Mouse (Mus musculus) midbrain, embryonic 16.5 days (tissue): ENCODE measurements around the gene Rap1b. TPM values are rescaled to one million over a fixed set of nuclear protein-coding genes. Genes with fewer than 3 reads are reported as not detected.

Experiments
- ATAC-seq: fragments of 200-750 bp; cut with Nextera tagmentation; 2 replicates; pipeline ENCODE4 v1.8.0; 2017; ENCODE audit warnings: moderate TSS enrichment
- H3K27ac ChIP-seq: fragments of 300-500 bp; sonication (generic); 2 replicates; pipeline ENCODE4 v1.5.1; 2014; ENCODE audit warnings: mild to moderate bottlenecking, low read length, mixed read lengths
- H3K27me3 ChIP-seq: fragments of 300-500 bp; sonication (generic); 2 replicates; pipeline ENCODE4 v1.6.1; 2014; ENCODE audit warnings: low read depth, low read length, mixed read lengths; ENCODE audit not compliant: control insufficient read depth, insufficient read depth
- H3K36me3 ChIP-seq: fragments of 300-500 bp; sonication (generic); 2 replicates; pipeline ENCODE4 v1.6.1; 2014; ENCODE audit warnings: mild to moderate bottlenecking, low read length, moderate library complexity, mixed read lengths; ENCODE audit not compliant: control insufficient read depth, insufficient read depth
- H3K4me1 ChIP-seq: fragments of 300-500 bp; sonication (generic); 2 replicates; pipeline ENCODE4 v1.6.1; 2014; ENCODE audit warnings: mild to moderate bottlenecking, low read length, mixed read lengths; ENCODE audit not compliant: control insufficient read depth, insufficient read depth
- H3K4me2 ChIP-seq: fragments of 300-500 bp; sonication (generic); 2 replicates; pipeline ENCODE4 v1.6.1; 2014; ENCODE audit warnings: mild to moderate bottlenecking, low read length, mixed read lengths
- H3K4me3 ChIP-seq: fragments of 300-500 bp; sonication (generic); 2 replicates; pipeline ENCODE4 v1.5.1; 2014; ENCODE audit warnings: low read depth, mild to moderate bottlenecking, low read length, moderate library complexity, mixed read lengths
- H3K9ac ChIP-seq: fragments of 300-500 bp; sonication (generic); 2 replicates; pipeline ENCODE4 v1.6.1; 2014; ENCODE audit warnings: low read depth, low read length, mixed read lengths
- H3K9me3 ChIP-seq: fragments of 300-500 bp; sonication (generic); replicated peaks from 2 replicates; pipeline ENCODE4 v1.6.1; 2014; ENCODE audit warnings: mild to moderate bottlenecking, low read length, mixed read lengths; ENCODE audit not compliant: control insufficient read depth, poor library complexity, severe bottlenecking
- WGBS: fragments of 180-500 bp; shearing (Covaris S2); extraction: QIAGEN DNeasy Blood & Tissue Kit; methylation state at CpG from one replicate; pipeline ENCODE4 v1.1.7; 2014; 5-methylcytosine and 5-hydroxymethylcytosine counted together
- polyA plus RNA-seq: library from polyadenylated mRNA; unstranded; fragments of >200 nt; fragmentation: Nextera tagmentation; extraction: Ambion mirVana; gene quantifications from 2 replicates; pipeline ENCODE4 v1.2.1, GENCODE M21; 2015

Rap1b gene
- polyA plus RNA-seq, 1 experiment from 2014 or later, result 171 TPM

GRCm38 (mm10) chr10:117818600-117818999 lies 27.2 kb downstream of the Rap1b start:
- WGBS, result 93% methylated on average over 6 of the region's 6 CpGs
- Histone ChIP-seq H3K9ac (no peak overlapping the region), H3K4me3 (no peak overlapping the region), H3K27ac (no peak overlapping the region), H3K4me1 (no peaks in the 10 kb centered on the region), H3K4me2 (no peak overlapping the region), H3K36me3 (peaks cover 22% of the 10 kb centered on the region), H3K9me3 (no peaks in the 10 kb centered on the region), H3K27me3 (no peaks in the 10 kb centered on the region)
- no peak for ATAC-seq

GRCm38 (mm10) chr10:117816721-117817120 lies 29.1 kb downstream of the Rap1b start:
- no peak for ATAC-seq
- Histone ChIP-seq H3K4me2 (no peak overlapping the region), H3K27ac (no peak overlapping the region), H3K4me3 (no peak overlapping the region), H3K9ac (no peak overlapping the region), H3K9me3 (no peaks in the 10 kb centered on the region), H3K4me1 (no peaks in the 10 kb centered on the region), H3K36me3 (peaks cover 24% of the 10 kb centered on the region), H3K27me3 (no peaks in the 10 kb centered on the region)
- WGBS, result 94% methylated on average over 6 of the region's 6 CpGs

GRCm38 (mm10) chr10:117812501-117812900 lies 33.3 kb downstream of the Rap1b start:
- no peak overlapping the region for H3K4me2 ChIP-seq
- no peaks in the 10 kb centered on the region for H3K9me3 ChIP-seq
- H3K4me3 ChIP-seq, result no peak overlapping the region
- no peak overlapping the region for H3K27ac ChIP-seq
- no peaks in the 10 kb centered on the region for H3K27me3 ChIP-seq
- ATAC-seq, result no peak
- WGBS, result 99% methylated on average over 2 of the region's 2 CpGs
- no peak overlapping the region for H3K9ac ChIP-seq
- peaks cover 5% of the 10 kb centered on the region; the same call in 1 of the 2 replicates for H3K4me1 ChIP-seq
- H3K36me3 ChIP-seq, result peaks cover 18% of the 10 kb centered on the region

- no peak for ATAC-seq
- Histone ChIP-seq H3K4me1 (peaks cover 5% of the 10 kb centered on the region; the same call in 1 of the 2 replicates), H3K27ac (no peak overlapping the region), H3K27me3 (no peaks in the 10 kb centered on the region), H3K9me3 (no peaks in the 10 kb centered on the region), H3K9ac (no peak overlapping the region), H3K4me3 (no peak overlapping the region), H3K36me3 (peaks cover 15% of the 10 kb centered on the region), H3K4me2 (no peak overlapping the region)
- 95% methylated on average over 8 of the region's 8 CpGs for WGBS
Observed at GRCm38 (mm10) chr10:117811555-117811954, 34.3 kb downstream of the Rap1b start.

- H3K27me3 ChIP-seq, result no peaks in the 10 kb centered on the region
- H3K27ac ChIP-seq, result no peak overlapping the region
- no peak overlapping the region for H3K4me3 ChIP-seq
- 82% methylated on average over 11 of the region's 11 CpGs for WGBS
- H3K9ac ChIP-seq, result no peak overlapping the region
- no peaks in the 10 kb centered on the region for H3K9me3 ChIP-seq
- no peak overlapping the region for H3K4me2 ChIP-seq
- peaks cover 7% of the 10 kb centered on the region; the same call in 1 of the 2 replicates for H3K36me3 ChIP-seq
- no peak for ATAC-seq
- H3K4me1 ChIP-seq, result peaks cover 5% of the 10 kb centered on the region; the same call in 1 of the 2 replicates
Observed at GRCm38 (mm10) chr10:117810506-117810905, 35.3 kb downstream of the Rap1b start.

- 85% methylated on average over 6 of the region's 6 CpGs for WGBS
- Histone ChIP-seq H3K4me3 (no peak overlapping the region), H3K4me2 (no peak overlapping the region), H3K9me3 (no peaks in the 10 kb centered on the region), H3K27me3 (no peaks in the 10 kb centered on the region), H3K4me1 (peaks cover 5% of the 10 kb centered on the region; the same call in 1 of the 2 replicates), H3K36me3 (peaks cover 5% of the 10 kb centered on the region; the same call in 1 of the 2 replicates), H3K9ac (no peak overlapping the region), H3K27ac (no peak overlapping the region)
- ATAC-seq, result no peak
Observed at GRCm38 (mm10) chr10:117808068-117808467, 37.8 kb downstream of the Rap1b start.

- ATAC-seq, result no peak
- WGBS, result 50% methylated on average over 9 of the region's 9 CpGs
- no peaks in the 10 kb centered on the region for H3K9me3 ChIP-seq
Observed at GRCm38 (mm10) chr10:117805919-117806318, 39.9 kb downstream of the Rap1b start.

GRCm38 (mm10) chr10:117803870-117804850 lies 41.7 kb downstream of the Rap1b start:
- WGBS, result 89% methylated on average over 31 of the region's 31 CpGs

More at GRCm38 (mm10) chr10:117805919-117806318, 39.9 kb downstream of the Rap1b start:
- no peak overlapping the region for H3K9ac ChIP-seq
- H3K4me1 ChIP-seq, result peaks cover 5% of the 10 kb centered on the region; the same call in 1 of the 2 replicates
- H3K4me2 ChIP-seq, result no peak overlapping the region
- H3K27me3 ChIP-seq, result no peaks in the 10 kb centered on the region
- no peak overlapping the region for H3K27ac ChIP-seq
- no peaks in the 10 kb centered on the region for H3K36me3 ChIP-seq
- no peak overlapping the region for H3K4me3 ChIP-seq

GRCm38 (mm10) chr10:117801886-117802285 lies 43.9 kb downstream of the Rap1b start:
- 93% methylated on average over 9 of the region's 9 CpGs for WGBS

More at GRCm38 (mm10) chr10:117803870-117804850, 41.7 kb downstream of the Rap1b start:
- Histone ChIP-seq H3K9ac (no peak overlapping the region), H3K27me3 (no peaks in the 10 kb centered on the region), H3K9me3 (no peaks in the 10 kb centered on the region), H3K27ac (no peak overlapping the region), H3K36me3 (no peaks in the 10 kb centered on the region), H3K4me3 (no peak overlapping the region), H3K4me1 (peaks cover 3% of the 10 kb centered on the region; the same call in 1 of the 2 replicates), H3K4me2 (no peak overlapping the region)
- no peak for ATAC-seq

More at GRCm38 (mm10) chr10:117801886-117802285, 43.9 kb downstream of the Rap1b start:
- Histone ChIP-seq H3K9ac (no peak overlapping the region), H3K4me1 (no peaks in the 10 kb centered on the region), H3K4me3 (no peak overlapping the region), H3K36me3 (no peaks in the 10 kb centered on the region), H3K4me2 (no peak overlapping the region), H3K9me3 (no peaks in the 10 kb centered on the region), H3K27ac (no peak overlapping the region), H3K27me3 (no peaks in the 10 kb centered on the region)
- ATAC-seq, result no peak
